8 mouse cellular contexts compared by ENCODE assay signal in genomic region chr10:128369218-128369543, GRCm38 (mm10). TPM values are rescaled to one million over a fixed set of nuclear protein-coding genes. Genes with fewer than 3 reads are reported as not detected.
DNase-seq lines count a peak whose midpoint lies in the region; ATAC-seq and TF ChIP-seq lines count a peak whose summit lies in the region.

No protein-coding gene starts in this region.

- peaks cover 3% of the 10 kb centered on the region; the same call in 1 of the 2 replicates for H3K36me3 ChIP-seq in embryonic facial prominence, embryonic 11.5 days (replicated peaks; ENCODE audit: control insufficient read depth, insufficient read depth, low read depth, low read length)
- H3K36me3 ChIP-seq in hindbrain, postnatal 0 days (ENCODE audit: insufficient read depth, low read length), result no peaks in the 10 kb centered on the region; the same call in 1 of the 2 replicates
- H3K36me3 ChIP-seq in midbrain, postnatal 0 days (ENCODE audit: insufficient read depth, low read length), result no peaks in the 10 kb centered on the region

- H3K4me3 ChIP-seq in left cerebral cortex, adult 2 months, result peak overlapping the region; percentile 80
- H3K4me3 ChIP-seq in embryonic facial prominence, embryonic 11.5 days (ENCODE audit: low read depth, low read length), result peak overlapping the region; percentile 72
- H3K4me3 ChIP-seq in hindbrain, postnatal 0 days (ENCODE audit: low read length), result peak overlapping the region; percentile 62
- H3K4me3 ChIP-seq in midbrain, postnatal 0 days (ENCODE audit: low read depth, low read length), result peak overlapping the region; percentile 68

- DNase-seq in left cerebral cortex, adult 2 months (ENCODE audit: extremely low spot score in 1 of 2, low spot score in 2 of 2), result no peak
- no peak for DNase-seq in left cerebral cortex, postnatal 14 days (ENCODE audit: low spot score in 2 of 2)
- no peak for DNase-seq in embryonic facial prominence, embryonic 11.5 days (ENCODE audit: low spot score)
- no peak for DNase-seq in hindbrain, postnatal 0 days (ENCODE audit: low spot score)
- no peak for DNase-seq in midbrain, postnatal 0 days (ENCODE audit: low spot score)
- no peak for DNase-seq in ovary, postnatal 36 days (ENCODE audit: low spot score)
- DNase-seq in spleen, adult 12 weeks (ENCODE audit: low spot score), result no peak

- no peaks in the 10 kb centered on the region for H3K9me3 ChIP-seq in embryonic facial prominence, embryonic 11.5 days (replicated peaks; ENCODE audit: control insufficient read depth, low read length)
- H3K9me3 ChIP-seq in hindbrain, postnatal 0 days (ENCODE audit: low read length), result no peaks in the 10 kb centered on the region
- no peaks in the 10 kb centered on the region for H3K9me3 ChIP-seq in midbrain, postnatal 0 days (ENCODE audit: low read length)

- intact Hi-C loops in left cerebral cortex, adult 2 months (cut with DNase I), result loop anchor here (2.0 kb wide), 2 partner anchors 30 to 40 kb away; no protein-coding TSS in a partner anchor
- intact Hi-C loops in left cerebral cortex, postnatal 14 days (cut with DNase I), result loop anchor here (5.0 kb wide), 1 partner anchor 88 kb away; the partner anchor contains the start of gene Smarcc2

- peak overlapping the region; percentile 68 for H3K9ac ChIP-seq in embryonic facial prominence, embryonic 11.5 days (replicated peaks; ENCODE audit: low read length)
- peak overlapping the region; percentile 76 for H3K9ac ChIP-seq in hindbrain, postnatal 0 days (replicated peaks; ENCODE audit: low read length)
- peak overlapping the region; percentile 77 for H3K9ac ChIP-seq in midbrain, postnatal 0 days (replicated peaks; ENCODE audit: low read length, poor library complexity, severe bottlenecking)

- peak overlapping the region; percentile 80 for H3K4me2 ChIP-seq in embryonic facial prominence, embryonic 11.5 days (ENCODE audit: low read depth, low read length)
- H3K4me2 ChIP-seq in hindbrain, postnatal 0 days (ENCODE audit: low read depth, low read length), result peak overlapping the region; percentile 90
- peak overlapping the region; percentile 91 for H3K4me2 ChIP-seq in midbrain, postnatal 0 days (ENCODE audit: low read depth, low read length, poor library complexity, severe bottlenecking)

- H3K27ac ChIP-seq in left cerebral cortex, adult 2 months, result peak overlapping the region; percentile 89
- peak overlapping the region; percentile 91 for H3K27ac ChIP-seq in embryonic facial prominence, embryonic 11.5 days (replicated peaks; ENCODE audit: low read depth, low read length)
- peak overlapping the region; percentile 95 for H3K27ac ChIP-seq in hindbrain, postnatal 0 days
- H3K27ac ChIP-seq in midbrain, postnatal 0 days (ENCODE audit: low read depth, low read length), result peak overlapping the region; percentile 96

- no peaks in the 10 kb centered on the region for H3K4me1 ChIP-seq in embryonic facial prominence, embryonic 11.5 days (ENCODE audit: control insufficient read depth, insufficient read depth, low read length)
- peaks cover 15% of the 10 kb centered on the region for H3K4me1 ChIP-seq in hindbrain, postnatal 0 days (ENCODE audit: insufficient read depth, low read length)
- no peaks in the 10 kb centered on the region for H3K4me1 ChIP-seq in midbrain, postnatal 0 days (ENCODE audit: insufficient read depth, low read length)

- no peaks in the 10 kb centered on the region for H3K27me3 ChIP-seq in embryonic facial prominence, embryonic 11.5 days (ENCODE audit: control insufficient read depth, insufficient read depth, low read length)
- H3K27me3 ChIP-seq in hindbrain, postnatal 0 days (ENCODE audit: insufficient read depth, low read length), result no peaks in the 10 kb centered on the region
- H3K27me3 ChIP-seq in midbrain, postnatal 0 days (ENCODE audit: insufficient read depth, low read length), result no peaks in the 10 kb centered on the region

- TF ChIP-seq CTCF in left cerebral cortex, adult 2 months (IDR thresholded peaks at IDR 0.05), result no peak; the same call in 1 of the 2 replicates
- no peak for TF ChIP-seq CTCF in hindbrain, postnatal 0 days (IDR thresholded peaks at IDR 0.05; ENCODE audit: low read depth)
- no peak for TF ChIP-seq CTCF in midbrain, postnatal 0 days (IDR thresholded peaks at IDR 0.05)

- 7% methylated on average over 9 of the region's 9 CpGs for WGBS in embryonic facial prominence, embryonic 11.5 days
- 5% methylated on average over 9 of the region's 9 CpGs for WGBS in hindbrain, postnatal 0 days
- 2% methylated on average over 9 of the region's 9 CpGs for WGBS in midbrain, postnatal 0 days

- no peak; the same call in 1 of the 2 replicates for ATAC-seq in embryonic facial prominence, embryonic 11.5 days (replicated peaks; ENCODE audit: insufficient number of reproducible peaks, low FRiP score, low TSS enrichment, low read depth)
- ATAC-seq in hindbrain, postnatal 0 days, result no peak
- ATAC-seq in midbrain, postnatal 0 days (ENCODE audit: low FRiP score), result no peak
- no peak for ATAC-seq in activated CD4-positive, CD25-positive, alpha-beta regulatory T cell, adult 4 months

RNA-seq across cellular contexts. Expression of gene Coq10a, which starts 0.4 kb away (rescaled TPM):
- total RNA-seq in left cerebral cortex, adult 2 months (2021), result 10 to 100 TPM; 53.0 to 54.6 TPM
- 10 to 100 TPM; 72.0 to 74.4 TPM for total RNA-seq in left cerebral cortex, postnatal 14 days (2021)
- 13.2 and 13.5 TPM in 2 replicates for polyA plus RNA-seq in embryonic facial prominence, embryonic 11.5 days (2014; fragmentation: Nextera tagmentation; extraction: Ambion mirVana)
- 26.9 and 42.1 TPM in 2 replicates for total RNA-seq in hindbrain, postnatal 0 days (2014; rRNA removed)
- polyA plus RNA-seq in hindbrain, postnatal 0 days (2015; fragmentation: Nextera tagmentation; extraction: Ambion mirVana), result 50.8 and 52.1 TPM in 2 replicates
- 42.8 and 53.2 TPM in 2 replicates for total RNA-seq in midbrain, postnatal 0 days (2014; rRNA removed)
- 51.7 and 56.4 TPM in 2 replicates for polyA plus RNA-seq in midbrain, postnatal 0 days (2015; fragmentation: Nextera tagmentation; extraction: Ambion mirVana)
- polyA plus RNA-seq in activated CD4-positive, CD25-positive, alpha-beta regulatory T cell, adult 4 months (2017; shearing (Covaris generic)), result 10 to 100 TPM; 14.3 to 20.3 TPM

RNA-seq across cellular contexts. Expression of gene Ankrd52, which starts 7.7 kb away (rescaled TPM):
- 10 to 100 TPM; 60.8 to 63.9 TPM for total RNA-seq in left cerebral cortex, adult 2 months (2021)
- total RNA-seq in left cerebral cortex, postnatal 14 days (2021), result 10 to 100 TPM; 80.3 to 84.3 TPM
- 9.3 and 10.4 TPM in 2 replicates for polyA plus RNA-seq in embryonic facial prominence, embryonic 11.5 days (2014; fragmentation: Nextera tagmentation; extraction: Ambion mirVana)
- total RNA-seq in hindbrain, postnatal 0 days (2014; rRNA removed), result 38.8 and 39.5 TPM in 2 replicates
- 9.1 and 10.6 TPM in 2 replicates for polyA plus RNA-seq in hindbrain, postnatal 0 days (2015; fragmentation: Nextera tagmentation; extraction: Ambion mirVana)
- 43.6 and 49.1 TPM in 2 replicates for total RNA-seq in midbrain, postnatal 0 days (2014; rRNA removed)
- 7.8 and 9.9 TPM in 2 replicates for polyA plus RNA-seq in midbrain, postnatal 0 days (2015; fragmentation: Nextera tagmentation; extraction: Ambion mirVana)
- polyA plus RNA-seq in activated CD4-positive, CD25-positive, alpha-beta regulatory T cell, adult 4 months (2017; shearing (Covaris generic)), result 1 to 10 TPM; 2.6 to 4.5 TPM

RNA-seq across cellular contexts. Expression of gene Cs, which starts 31.6 kb away (rescaled TPM):
- 100 to 1,000 TPM; 216 to 218 TPM for total RNA-seq in left cerebral cortex, adult 2 months (2021)
- total RNA-seq in left cerebral cortex, postnatal 14 days (2021), result 100 to 1,000 TPM; 269 to 271 TPM
- polyA plus RNA-seq in embryonic facial prominence, embryonic 11.5 days (2014; fragmentation: Nextera tagmentation; extraction: Ambion mirVana), result 246 and 258 TPM in 2 replicates
- total RNA-seq in hindbrain, postnatal 0 days (2014; rRNA removed), result 274 and 311 TPM in 2 replicates
- polyA plus RNA-seq in hindbrain, postnatal 0 days (2015; fragmentation: Nextera tagmentation; extraction: Ambion mirVana), result 262 and 285 TPM in 2 replicates
- 279 and 309 TPM in 2 replicates for total RNA-seq in midbrain, postnatal 0 days (2014; rRNA removed)
- polyA plus RNA-seq in midbrain, postnatal 0 days (2015; fragmentation: Nextera tagmentation; extraction: Ambion mirVana), result 255 and 271 TPM in 2 replicates
- 100 to 1,000 TPM; 145 to 149 TPM for polyA plus RNA-seq in activated CD4-positive, CD25-positive, alpha-beta regulatory T cell, adult 4 months (2017; shearing (Covaris generic))

RNA-seq across cellular contexts. Expression of gene Slc39a5, which starts 31.8 kb away (rescaled TPM):
- total RNA-seq in left cerebral cortex, adult 2 months (2021), result not detected
- total RNA-seq in left cerebral cortex, postnatal 14 days (2021), result 1 to 10 TPM in 1 of 2 experiments, not detected in 1; 1.0 TPM
- not detected in 2 replicates for polyA plus RNA-seq in embryonic facial prominence, embryonic 11.5 days (2014; fragmentation: Nextera tagmentation; extraction: Ambion mirVana)
- total RNA-seq in hindbrain, postnatal 0 days (2014; rRNA removed), result 0.58 and 2.3 TPM in 2 replicates
- polyA plus RNA-seq in hindbrain, postnatal 0 days (2015; fragmentation: Nextera tagmentation; extraction: Ambion mirVana), result 0.55 and 0.66 TPM in 2 replicates
- total RNA-seq in midbrain, postnatal 0 days (2014; rRNA removed), result 0.16 and 0.61 TPM in 2 replicates
- polyA plus RNA-seq in midbrain, postnatal 0 days (2015; fragmentation: Nextera tagmentation; extraction: Ambion mirVana), result 0.16 and 0.27 TPM in 2 replicates
- polyA plus RNA-seq in activated CD4-positive, CD25-positive, alpha-beta regulatory T cell, adult 4 months (2017; shearing (Covaris generic)), result not detected

RNA-seq across cellular contexts. Expression of gene Nabp2, which starts 42.1 kb away (rescaled TPM):
- total RNA-seq in left cerebral cortex, adult 2 months (2021), result 10 to 100 TPM; 87.0 to 91.1 TPM
- 10 to 100 TPM; 88.3 to 92.5 TPM for total RNA-seq in left cerebral cortex, postnatal 14 days (2021)
- polyA plus RNA-seq in embryonic facial prominence, embryonic 11.5 days (2014; fragmentation: Nextera tagmentation; extraction: Ambion mirVana), result 92.2 and 99.1 TPM in 2 replicates
- 73.9 and 98.9 TPM in 2 replicates for total RNA-seq in hindbrain, postnatal 0 days (2014; rRNA removed)
- 135 and 140 TPM in 2 replicates for polyA plus RNA-seq in hindbrain, postnatal 0 days (2015; fragmentation: Nextera tagmentation; extraction: Ambion mirVana)
- 63.1 and 82.0 TPM in 2 replicates for total RNA-seq in midbrain, postnatal 0 days (2014; rRNA removed)
- polyA plus RNA-seq in midbrain, postnatal 0 days (2015; fragmentation: Nextera tagmentation; extraction: Ambion mirVana), result 145 and 157 TPM in 2 replicates
- 10 to 100 TPM; 75.0 to 81.0 TPM for polyA plus RNA-seq in activated CD4-positive, CD25-positive, alpha-beta regulatory T cell, adult 4 months (2017; shearing (Covaris generic))
